Mouse (Mus musculus): ENCODE measurements around the gene Rab40c.

- TF ChIP-seq CTCF (IDR thresholded peaks at IDR 0.05; ENCODE audit: extremely low read depth, insufficient read depth, low read length) = no peak
- TF ChIP-seq POLR2A (IDR thresholded peaks at IDR 0.05; ENCODE audit: extremely low read depth, insufficient read depth, low read length) = no peak
Measured at GRCm38 (mm10) chr17:25946349-25946748, 26.8 kb upstream of the Rab40c start.
